Mouse (Mus musculus) limb, embryonic 14.5 days (tissue): ENCODE results near the gene Rln1. TPM values are rescaled to one million over a fixed set of nuclear protein-coding genes. Genes with fewer than 3 reads are reported as not detected.

Experiments
- ATAC-seq: fragments of 200-750 bp; cut with Nextera tagmentation; 2 replicates; pipeline ENCODE4 v1.8.0; 2017; ENCODE audit warnings: low read depth, moderate number of reproducible peaks, moderate TSS enrichment; ENCODE audit not compliant: low FRiP score
- DNase-seq: peaks from one replicate; pipeline ENCODE4 v3.0.0-alpha.2; 2015; ENCODE audit warnings: low spot score
- H3K27ac ChIP-seq: fragments of 300-500 bp; sonication (generic); replicated peaks from 2 replicates; pipeline ENCODE4 v1.5.1; 2014; ENCODE audit warnings: low read depth, mild to moderate bottlenecking, low read length, moderate library complexity, mixed read lengths
- H3K27me3 ChIP-seq: fragments of 300-500 bp; sonication (generic); 2 replicates; pipeline ENCODE4 v1.6.1; 2014; ENCODE audit warnings: low read length, mixed read lengths; ENCODE audit not compliant: control insufficient read depth, insufficient read depth
- H3K36me3 ChIP-seq: fragments of 300-500 bp; sonication (generic); 2 replicates; pipeline ENCODE4 v1.6.1; 2014; ENCODE audit warnings: mild to moderate bottlenecking, low read length, moderate library complexity, mixed read lengths; ENCODE audit not compliant: control insufficient read depth, insufficient read depth
- H3K4me1 ChIP-seq: fragments of 300-500 bp; sonication (generic); 2 replicates; pipeline ENCODE4 v1.6.1; 2014; ENCODE audit warnings: antibody characterized with exemption, low read length, mixed read lengths; ENCODE audit not compliant: control insufficient read depth, insufficient read depth
- H3K4me2 ChIP-seq: fragments of 300-500 bp; sonication (generic); replicated peaks from 2 replicates; pipeline ENCODE4 v1.6.1; 2014; ENCODE audit warnings: low read depth, mild to moderate bottlenecking, low read length, moderate library complexity; ENCODE audit not compliant: severe bottlenecking
- H3K4me3 ChIP-seq: fragments of 300-500 bp; sonication (generic); replicated peaks from 2 replicates; pipeline ENCODE4 v1.5.1; 2014; ENCODE audit warnings: low read length
- H3K9ac ChIP-seq: fragments of 300-500 bp; sonication (generic); 2 replicates; pipeline ENCODE4 v1.6.1; 2014; ENCODE audit warnings: mild to moderate bottlenecking, low read depth, low read length, moderate library complexity; ENCODE audit not compliant: severe bottlenecking
- H3K9me3 ChIP-seq: fragments of 300-500 bp; sonication (generic); 2 replicates; pipeline ENCODE4 v1.6.1; 2016; ENCODE audit warnings: low read length; ENCODE audit not compliant: control insufficient read depth
- POLR2A ChIP-seq: fragments of 200-500 bp; IDR thresholded peaks from 2 replicates; pipeline ENCODE4 v1.8.0; 2012; ENCODE audit warnings: inconsistent platforms, mild to moderate bottlenecking, moderate library complexity, borderline replicate concordance; ENCODE audit not compliant: insufficient read depth, insufficient read length; ENCODE audit errors: extremely low read depth
- WGBS: fragments of 180-500 bp; shearing (Covaris S2); extraction: QIAGEN DNeasy Blood & Tissue Kit; methylation state at CpG from one replicate; pipeline ENCODE4 v1.1.7; 2014; 5-methylcytosine and 5-hydroxymethylcytosine counted together
- polyA plus RNA-seq, 2 experiments: library from polyadenylated mRNA; depleted of rRNA in 1 of 2; stranded (reverse) in 1 of 2; unstranded in 1 of 2; fragments of >200 nt; fragmentation: Nextera tagmentation in 1 of 2; extraction: Ambion mirVana in 1 of 2; gene quantifications; 2 replicates each; pipeline versions ENCODE4 v1.2.1 to v1.2.3; 2012 to 2014

Gene Rln1
- polyA plus RNA-seq, 2 experiments: 0.19 TPM; not detected in 1

DNA sequence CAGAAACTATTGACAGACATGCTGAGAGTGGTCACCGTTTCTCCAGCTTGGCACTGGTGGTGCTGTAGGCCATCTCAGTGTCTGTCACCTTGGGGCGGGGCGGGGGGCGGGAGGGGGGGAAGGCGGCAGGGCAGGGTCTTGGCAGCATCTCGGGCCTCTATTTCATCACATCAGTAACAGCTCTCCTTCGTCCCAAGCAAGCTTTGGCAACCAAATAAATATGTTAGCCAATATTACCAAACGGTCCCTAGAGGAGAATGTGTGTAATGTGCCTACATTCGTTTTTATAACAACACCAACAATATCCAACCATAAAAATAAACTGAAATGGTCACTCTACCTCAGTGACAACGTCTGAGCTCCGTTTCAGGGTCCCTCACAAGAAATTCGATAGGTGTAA lies 35.6 kb upstream of the Rln1 start:
- TF ChIP-seq POLR2A: no peak
- WGBS: 59% methylated on average over 12 of the region's 12 CpGs
- no peaks in the 10 kb centered on the region for H3K4me1 ChIP-seq
- no peak overlapping the region for H3K27ac ChIP-seq
- H3K9me3 ChIP-seq: no peaks in the 10 kb centered on the region
- no peaks in the 10 kb centered on the region for H3K27me3 ChIP-seq
- H3K4me3 ChIP-seq: no peak overlapping the region
- DNase-seq (no peak), ATAC-seq (no peak)
- H3K9ac ChIP-seq: no peak overlapping the region
- H3K4me2 ChIP-seq: no peak overlapping the region
- H3K36me3 ChIP-seq: no peaks in the 10 kb centered on the region

DNA sequence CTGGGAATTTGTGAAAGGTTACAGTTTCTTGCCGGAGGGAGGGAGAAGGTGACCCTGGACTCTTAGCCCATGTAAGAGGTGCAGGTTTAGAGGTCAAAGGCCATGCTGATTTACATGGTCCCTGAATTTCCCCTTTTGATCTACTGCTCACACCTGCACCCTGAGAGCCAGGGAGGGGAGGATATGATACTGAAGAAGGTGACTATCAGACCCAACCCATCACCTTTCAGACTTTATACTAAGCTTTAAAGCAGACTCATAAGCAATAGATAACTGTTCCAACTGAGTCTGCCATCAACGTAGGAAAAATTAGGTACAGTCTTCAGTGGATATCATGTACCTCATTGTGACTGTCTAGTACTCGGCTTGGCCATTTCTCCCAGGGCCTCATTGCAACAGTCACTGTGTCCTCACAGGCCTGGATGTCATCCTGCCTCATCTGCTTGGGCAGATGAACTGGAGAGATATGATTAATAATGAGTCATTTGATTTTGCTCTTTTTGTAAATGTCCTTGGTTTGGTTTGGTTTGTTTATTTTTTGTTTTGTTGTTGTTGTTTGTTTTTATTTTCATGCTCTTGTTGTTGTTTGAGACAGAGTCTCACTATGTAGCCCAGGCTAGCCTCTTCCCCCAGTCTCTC lies 34.3 kb upstream of the Rln1 start:
- no peak overlapping the region for H3K4me2 ChIP-seq
- TF ChIP-seq POLR2A: no peak
- DNase-seq (no peak), ATAC-seq (no peak)
- H3K9me3 ChIP-seq: no peaks in the 10 kb centered on the region
- H3K36me3 ChIP-seq: no peaks in the 10 kb centered on the region
- WGBS: 87% methylated on average over 3 of the region's 3 CpGs
- H3K27ac ChIP-seq: no peak overlapping the region
- H3K4me3 ChIP-seq: no peak overlapping the region
- H3K4me1 ChIP-seq: no peaks in the 10 kb centered on the region
- no peaks in the 10 kb centered on the region for H3K27me3 ChIP-seq
- no peak overlapping the region for H3K9ac ChIP-seq

- H3K4me1 ChIP-seq: no peaks in the 10 kb centered on the region
- H3K27ac ChIP-seq: no peak overlapping the region
- no peak overlapping the region for H3K4me2 ChIP-seq
- no peak overlapping the region for H3K9ac ChIP-seq
- no peak overlapping the region for H3K4me3 ChIP-seq
- ATAC-seq: no peak
- WGBS: 91% methylated on average over 2 of the region's 2 CpGs
- no peak for DNase-seq
- no peaks in the 10 kb centered on the region for H3K27me3 ChIP-seq
- H3K36me3 ChIP-seq: no peaks in the 10 kb centered on the region
- no peak for TF ChIP-seq POLR2A
- H3K9me3 ChIP-seq: no peaks in the 10 kb centered on the region
These were observed 33.6 kb upstream of the Rln1 start for GRCm38 (mm10) chr19:29368041-29368440.

DNA sequence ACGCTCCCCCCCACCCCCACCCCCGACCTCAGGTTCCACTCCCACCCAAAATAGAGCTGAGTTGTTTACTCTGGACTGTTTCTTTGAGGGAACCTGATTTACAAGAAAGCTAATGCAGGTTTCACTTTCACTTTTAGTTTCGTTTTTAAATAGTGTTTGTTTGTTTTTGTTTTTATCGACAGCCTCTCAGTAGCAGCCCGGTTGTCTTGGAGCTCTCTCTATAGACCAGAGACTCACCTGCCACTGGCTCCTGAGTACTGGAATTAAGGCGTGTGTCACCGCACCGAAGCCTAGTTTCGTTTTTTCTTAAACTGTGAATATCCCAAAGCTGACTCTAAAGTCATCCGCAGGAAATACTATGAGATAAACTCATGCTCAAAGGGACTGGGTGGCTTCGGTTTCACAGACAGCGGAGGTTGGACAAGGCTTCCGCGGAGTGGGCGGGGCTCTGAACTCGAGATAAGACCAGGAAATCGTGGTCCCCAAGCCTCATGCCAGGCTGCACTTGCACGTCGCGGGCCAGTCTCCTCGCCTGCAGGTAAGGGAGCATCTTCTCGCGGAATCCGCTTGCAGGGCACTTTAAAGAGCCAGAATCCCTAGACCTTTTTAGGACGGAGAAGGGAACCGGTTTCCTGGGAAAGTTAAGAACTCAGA lies 32.6 kb upstream of the Rln1 start, which contains the start of the genes Plgrkt and Cd274:
TSS of gene Plgrkt (minus strand) at position 422 of the 654 bp plus-strand sequence.
TSS of gene Cd274 (plus strand) at position 487 of the 654 bp plus-strand sequence.
- WGBS: 2% methylated on average over 26 of the region's 26 CpGs
- TF ChIP-seq POLR2A: no peak
- H3K4me1 ChIP-seq: 0 out of 2 replicates have a peak, but pooled peaks cover 2% of the 10 kb centered on the region
- peak within 1 kb of the TSS; percentile 40 for H3K9ac ChIP-seq
- no peaks in the 10 kb centered on the region for H3K9me3 ChIP-seq
- peak within 1 kb of the TSS; percentile 46 for H3K4me3 ChIP-seq
- ATAC-seq (peak; percentile 50; the same call in 1 of the 2 replicates), DNase-seq (peak; percentile 65)
- peak within 1 kb of the TSS; percentile 54 for H3K4me2 ChIP-seq
- no peak within 1 kb of the TSS for H3K27ac ChIP-seq
- no peaks in the 10 kb centered on the region for H3K36me3 ChIP-seq
- no peaks in the 10 kb centered on the region for H3K27me3 ChIP-seq

GRCm38 (mm10) chr19:29366226-29366968 lies 31.9 kb upstream of the Rln1 start:
- no peaks in the 10 kb centered on the region for H3K36me3 ChIP-seq
- H3K4me1 ChIP-seq: 0 out of 2 replicates have a peak, but pooled peaks cover 2% of the 10 kb centered on the region
- WGBS: 56% methylated on average over 20 of the region's 20 CpGs
- H3K27ac ChIP-seq: no peak overlapping the region
- no peaks in the 10 kb centered on the region for H3K27me3 ChIP-seq
- H3K9me3 ChIP-seq: no peaks in the 10 kb centered on the region
- peak overlapping the region; percentile 54 for H3K4me2 ChIP-seq
- TF ChIP-seq POLR2A: no peak
- H3K4me3 ChIP-seq: peak overlapping the region; percentile 46
- peak overlapping the region; percentile 40 for H3K9ac ChIP-seq
- DNase-seq (no peak), ATAC-seq (no peak)
